Mouse (Mus musculus) intestine, embryonic 16.5 days (tissue): ENCODE data around the gene Tas1r1. TPM values are rescaled to one million over a fixed set of nuclear protein-coding genes. Genes with fewer than 3 reads are reported as not detected.

Experiments
- ATAC-seq: fragments of 200-750 bp; cut with Nextera tagmentation; 2 replicates; pipeline ENCODE4 v1.8.0; 2017; ENCODE audit warnings: moderate TSS enrichment, moderate library complexity
- H3K27ac ChIP-seq: fragments of 300-500 bp; sonication (generic); 2 replicates; pipeline ENCODE4 v1.5.1; 2014; ENCODE audit warnings: mild to moderate bottlenecking, low read length
- H3K27me3 ChIP-seq: fragments of 300-500 bp; sonication (generic); replicated peaks from 2 replicates; pipeline ENCODE4 v1.6.1; 2014; ENCODE audit warnings: low read length, control low read depth, mixed read lengths; ENCODE audit not compliant: control insufficient read depth, insufficient read depth
- H3K36me3 ChIP-seq: fragments of 300-500 bp; sonication (generic); 2 replicates; pipeline ENCODE4 v1.6.1; 2014; ENCODE audit warnings: low read length, control low read depth; ENCODE audit not compliant: control insufficient read depth, insufficient read depth
- H3K4me1 ChIP-seq: fragments of 300-500 bp; sonication (generic); 2 replicates; pipeline ENCODE4 v1.6.1; 2014; ENCODE audit warnings: low read length, control low read depth, mixed read lengths; ENCODE audit not compliant: control insufficient read depth, insufficient read depth
- H3K4me2 ChIP-seq: fragments of 300-500 bp; sonication (generic); 2 replicates; pipeline ENCODE4 v1.6.1; 2014; ENCODE audit warnings: low read depth, low read length, control low read depth
- H3K4me3 ChIP-seq: fragments of 300-500 bp; sonication (generic); 2 replicates; pipeline ENCODE4 v1.5.1; 2014; ENCODE audit warnings: mild to moderate bottlenecking, low read length
- H3K9ac ChIP-seq: fragments of 300-500 bp; sonication (generic); 2 replicates; pipeline ENCODE4 v1.6.1; 2014; ENCODE audit warnings: low read depth, low read length
- H3K9me3 ChIP-seq: fragments of 300-500 bp; sonication (generic); 2 replicates; pipeline ENCODE4 v1.6.1; 2016; ENCODE audit warnings: low read length, control low read depth; ENCODE audit not compliant: control insufficient read depth
- WGBS: fragments of 180-500 bp; shearing (Covaris S2); extraction: QIAGEN DNeasy Blood & Tissue Kit; methylation state at CpG from one replicate; pipeline ENCODE4 v1.1.7; 2014; 5-methylcytosine and 5-hydroxymethylcytosine counted together
- polyA plus RNA-seq: library from polyadenylated mRNA; unstranded; fragments of >200 nt; fragmentation: Nextera tagmentation; extraction: Ambion mirVana; gene quantifications from 2 replicates; pipeline ENCODE4 v1.2.1, GENCODE M21; 2015

Tas1r1 gene
- polyA plus RNA-seq, result 0.20 and 0.21 TPM in 2 replicates

DNA sequence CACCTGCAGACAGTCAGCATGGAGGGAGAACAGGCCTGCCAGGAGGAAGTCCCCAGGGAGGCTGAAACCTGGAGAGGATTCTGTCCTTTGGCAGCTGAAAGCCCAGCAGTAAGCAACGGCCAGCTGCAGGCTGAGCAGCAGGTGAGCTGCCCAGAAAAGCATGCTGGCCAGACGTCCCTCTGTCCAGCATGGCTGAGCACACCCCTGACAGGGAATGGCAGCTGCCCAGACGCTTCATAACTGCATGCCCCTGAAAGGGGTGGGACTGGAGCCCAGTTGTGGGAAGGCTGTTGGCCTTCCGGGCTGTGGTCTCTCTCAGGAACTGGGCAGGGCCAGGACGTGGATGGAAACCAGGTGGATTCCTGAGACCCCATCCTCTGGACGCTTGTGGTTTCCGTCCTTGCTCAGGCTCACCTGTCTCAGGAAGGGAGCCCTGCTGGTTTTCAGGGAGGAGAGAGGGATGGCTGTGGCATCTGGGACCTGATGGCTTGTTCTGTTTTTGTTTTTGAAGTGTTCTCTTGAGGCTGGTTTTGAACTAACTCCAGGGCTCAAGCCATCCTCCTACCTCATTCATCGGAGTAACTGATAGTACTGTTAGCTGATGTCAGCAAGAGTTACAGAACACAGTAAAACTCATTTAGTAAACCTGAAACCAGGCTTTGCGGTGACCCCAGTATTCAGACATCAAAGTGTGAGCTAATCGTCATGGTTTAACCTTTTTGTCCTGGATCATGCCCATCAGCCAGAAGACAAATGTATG, at the start of gene Tas1r1:
TSS of gene Tas1r1 (minus strand) at position 344 of the 760 bp plus-strand sequence.
- peak within 1 kb of the TSS; percentile 90 for H3K4me2 ChIP-seq
- ATAC-seq, result no peak
- peak within 1 kb of the TSS; percentile 83 for H3K4me3 ChIP-seq
- H3K27me3 ChIP-seq, result no peaks in the 10 kb centered on the region
- peak within 1 kb of the TSS; percentile 89 for H3K9ac ChIP-seq
- H3K36me3 ChIP-seq, result peaks cover 17% of the 10 kb centered on the region
- H3K4me1 ChIP-seq, result peaks cover 9% of the 10 kb centered on the region
- no peak within 1 kb of the TSS for H3K27ac ChIP-seq
- 45% methylated on average over 10 of the region's 10 CpGs for WGBS
- H3K9me3 ChIP-seq, result no peaks in the 10 kb centered on the region

DNA sequence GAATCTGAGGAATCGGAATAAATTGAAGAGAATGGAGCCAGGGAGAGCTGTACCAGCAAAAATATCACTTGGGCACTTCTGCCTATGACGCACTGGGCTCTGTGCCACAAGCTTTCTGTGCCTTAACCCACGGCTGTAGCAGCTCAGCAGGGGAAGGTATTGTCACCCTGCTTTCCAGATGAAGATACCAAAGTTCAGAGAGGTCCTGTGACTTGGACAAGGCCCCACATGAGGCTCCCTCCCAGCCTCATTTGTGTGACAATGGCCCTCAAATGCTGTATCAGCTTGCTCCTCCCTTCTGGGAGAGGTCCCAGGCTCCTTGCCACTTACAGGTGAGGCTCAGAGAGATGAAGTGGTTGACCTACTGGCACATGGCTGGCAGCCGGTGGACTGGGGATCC, 49.8 kb upstream of the Tas1r1 start:
- Histone ChIP-seq H3K27ac (peak overlapping the region; percentile 28; the same call in 1 of the 2 replicates), H3K4me2 (peak overlapping the region; percentile 84), H3K9me3 (no peaks in the 10 kb centered on the region), H3K4me1 (peaks cover 25% of the 10 kb centered on the region), H3K4me3 (peak overlapping the region; percentile 86), H3K27me3 (no peaks in the 10 kb centered on the region), H3K36me3 (no peaks in the 10 kb centered on the region), H3K9ac (peak overlapping the region; percentile 90)
- ATAC-seq, result peak; percentile 11; the same call in 1 of the 2 replicates
- 45% methylated on average over 4 of the region's 4 CpGs for WGBS

DNA sequence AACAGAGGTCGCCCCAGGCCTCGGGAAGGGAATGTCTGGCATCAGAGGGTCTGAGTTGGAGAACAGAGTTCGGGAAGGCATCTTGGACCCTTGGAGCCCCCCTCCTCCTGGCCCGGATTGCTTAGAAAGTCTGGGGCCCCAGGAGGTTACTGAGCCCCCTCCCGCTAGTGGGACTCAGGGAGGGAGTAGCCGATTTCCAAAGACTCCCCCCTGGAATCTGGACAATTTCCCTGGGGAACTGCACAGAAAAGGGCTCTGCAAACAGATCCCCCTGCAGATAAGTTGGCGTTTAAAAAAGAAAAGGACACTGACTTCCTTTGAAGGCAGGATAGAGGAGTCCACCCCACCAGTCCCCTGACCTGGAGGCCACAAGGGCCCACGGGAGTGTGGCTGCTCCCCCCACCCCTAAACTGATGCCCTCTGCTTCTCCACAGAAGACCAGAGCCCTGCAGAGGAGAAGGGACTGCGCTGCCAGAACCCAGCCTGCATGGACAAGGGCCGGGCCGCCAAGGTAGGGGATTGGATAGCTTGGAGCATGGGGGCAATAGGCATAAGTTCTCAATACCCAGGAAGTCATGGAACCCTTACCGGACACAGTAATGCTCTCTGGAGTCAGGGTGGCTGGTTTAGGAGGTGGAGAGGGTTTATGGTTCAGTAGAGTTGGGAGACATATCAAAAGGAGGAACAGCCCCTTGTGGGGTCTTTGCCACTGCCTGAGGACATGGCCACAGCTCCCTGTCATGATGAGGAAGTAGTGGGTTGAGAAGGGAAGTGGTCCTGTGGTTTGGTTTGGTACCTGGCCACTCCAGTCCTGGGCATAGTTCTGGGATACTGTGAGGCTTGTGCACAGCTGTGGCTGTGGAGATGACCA, 49.1 kb upstream of the Tas1r1 start:
- peak overlapping the region; percentile 69; the same call in 1 of the 2 replicates for H3K27ac ChIP-seq
- no peaks in the 10 kb centered on the region for H3K9me3 ChIP-seq
- no peaks in the 10 kb centered on the region for H3K36me3 ChIP-seq
- H3K9ac ChIP-seq, result peak overlapping the region; percentile 90
- H3K4me2 ChIP-seq, result peak overlapping the region; percentile 84
- H3K4me1 ChIP-seq, result peaks cover 20% of the 10 kb centered on the region
- WGBS, result 10% methylated on average over 12 of the region's 12 CpGs
- peak; percentile 9; the same call in 1 of the 2 replicates for ATAC-seq
- peak overlapping the region; percentile 86 for H3K4me3 ChIP-seq
- no peaks in the 10 kb centered on the region for H3K27me3 ChIP-seq

DNA sequence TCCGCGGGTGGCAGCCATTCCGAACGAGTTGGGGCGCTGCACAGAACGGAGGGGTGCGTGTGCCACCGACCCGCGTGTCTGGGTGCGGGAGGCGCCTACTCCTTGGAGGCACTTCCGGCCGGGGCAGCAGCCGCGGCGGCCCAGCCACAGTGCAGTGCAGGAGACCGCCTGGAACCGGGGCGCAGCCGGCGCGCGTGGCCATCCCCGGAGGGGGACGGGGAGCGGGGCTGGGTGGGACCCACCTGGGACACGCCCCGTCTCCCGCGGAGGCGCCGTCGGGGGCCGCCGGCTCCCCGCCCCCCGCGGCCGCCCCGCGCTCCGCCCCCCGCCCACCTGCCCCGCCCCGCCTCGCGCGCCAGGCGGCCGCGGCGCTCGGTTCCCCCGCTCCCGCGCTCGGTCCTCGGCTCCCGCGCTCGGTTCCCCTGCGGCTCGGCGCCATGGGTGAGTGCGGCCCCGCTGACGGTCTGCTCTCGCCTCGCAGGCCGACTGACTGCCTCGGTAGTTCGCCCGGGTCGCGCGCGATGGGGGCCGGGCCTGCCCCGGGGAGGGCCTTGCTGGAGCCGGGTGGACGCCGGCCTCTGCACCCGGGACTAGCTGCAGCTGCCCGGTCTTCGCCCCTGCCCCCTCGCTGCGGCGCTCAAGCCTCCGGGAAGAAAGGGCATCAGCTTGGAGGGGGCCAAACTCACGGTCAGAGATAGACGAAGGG, 48.3 kb upstream of the Tas1r1 start:
- H3K27ac ChIP-seq, result peak overlapping the region; percentile 69
- H3K9me3 ChIP-seq, result no peaks in the 10 kb centered on the region
- H3K27me3 ChIP-seq, result no peaks in the 10 kb centered on the region
- H3K4me2 ChIP-seq, result peak overlapping the region; percentile 84
- peak; percentile 92 for ATAC-seq
- peak overlapping the region; percentile 90 for H3K9ac ChIP-seq
- peak overlapping the region; percentile 86 for H3K4me3 ChIP-seq
- peaks cover 16% of the 10 kb centered on the region for H3K4me1 ChIP-seq
- WGBS, result under 1% methylated on average over 57 of the region's 92 CpGs
- H3K36me3 ChIP-seq, result no peaks in the 10 kb centered on the region

DNA sequence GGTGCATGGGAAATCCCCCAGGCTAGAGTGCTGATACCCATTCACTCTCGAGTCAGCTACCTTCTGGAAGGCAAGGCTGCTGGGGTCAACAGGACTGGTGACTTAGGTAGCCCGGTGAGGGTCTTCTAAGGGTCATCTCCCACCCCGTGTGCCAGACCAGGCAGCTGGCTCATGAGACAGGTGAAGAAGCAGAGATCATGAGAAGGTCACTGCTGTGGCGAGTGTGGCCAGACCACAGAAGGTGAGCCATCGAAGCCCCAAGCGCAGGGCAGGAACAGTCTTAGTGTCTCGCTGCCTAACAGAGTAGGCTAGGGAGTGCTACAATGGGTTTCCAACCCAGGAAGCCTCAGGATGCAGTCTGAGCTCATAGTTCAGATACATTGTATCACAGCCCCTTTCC, 46.2 kb upstream of the Tas1r1 start:
- Histone ChIP-seq H3K9ac (no peak overlapping the region), H3K36me3 (no peaks in the 10 kb centered on the region), H3K4me2 (no peak overlapping the region), H3K9me3 (no peaks in the 10 kb centered on the region), H3K4me3 (no peak overlapping the region), H3K27ac (no peak overlapping the region), H3K4me1 (peaks cover 16% of the 10 kb centered on the region), H3K27me3 (no peaks in the 10 kb centered on the region)
- no peak for ATAC-seq
- 84% methylated on average over 7 of the region's 7 CpGs for WGBS

DNA sequence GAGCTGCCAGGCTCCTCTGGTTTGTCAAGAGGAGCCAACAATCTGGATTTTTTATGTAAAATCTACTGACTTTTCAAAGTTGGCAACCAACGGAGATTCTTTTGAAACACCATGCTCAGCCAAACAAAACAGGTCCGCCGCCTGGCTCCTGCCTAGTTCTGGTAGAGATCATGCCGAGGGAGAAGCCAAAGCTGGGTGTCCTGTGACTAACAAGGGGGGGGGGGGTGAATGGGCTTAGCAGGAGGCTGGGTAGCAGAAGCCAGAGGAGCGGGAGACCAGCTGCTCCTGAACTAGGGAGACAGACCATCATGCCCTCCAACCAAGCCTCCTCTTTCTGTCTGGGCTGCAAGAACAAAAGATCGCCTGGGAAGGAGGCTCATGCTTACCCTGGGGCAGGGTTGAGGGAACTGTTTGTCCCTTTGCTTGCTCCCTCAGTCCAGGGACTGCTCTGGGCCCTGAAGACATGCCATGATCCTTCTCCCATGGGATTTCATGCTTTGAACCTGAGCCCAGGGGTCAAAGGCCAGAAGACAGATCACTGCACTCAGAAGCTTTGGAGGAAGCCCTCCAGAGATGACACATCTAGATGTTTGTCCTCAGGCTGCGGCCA, 45.3 kb upstream of the Tas1r1 start:
- no peak overlapping the region for H3K4me2 ChIP-seq
- no peak overlapping the region for H3K27ac ChIP-seq
- no peak overlapping the region for H3K4me3 ChIP-seq
- H3K9ac ChIP-seq, result no peak overlapping the region
- no peaks in the 10 kb centered on the region for H3K9me3 ChIP-seq
- no peak for ATAC-seq
- WGBS, result 62% methylated on average over 7 of the region's 7 CpGs
- H3K27me3 ChIP-seq, result no peaks in the 10 kb centered on the region
- peaks cover 15% of the 10 kb centered on the region for H3K4me1 ChIP-seq
- no peaks in the 10 kb centered on the region for H3K36me3 ChIP-seq

DNA sequence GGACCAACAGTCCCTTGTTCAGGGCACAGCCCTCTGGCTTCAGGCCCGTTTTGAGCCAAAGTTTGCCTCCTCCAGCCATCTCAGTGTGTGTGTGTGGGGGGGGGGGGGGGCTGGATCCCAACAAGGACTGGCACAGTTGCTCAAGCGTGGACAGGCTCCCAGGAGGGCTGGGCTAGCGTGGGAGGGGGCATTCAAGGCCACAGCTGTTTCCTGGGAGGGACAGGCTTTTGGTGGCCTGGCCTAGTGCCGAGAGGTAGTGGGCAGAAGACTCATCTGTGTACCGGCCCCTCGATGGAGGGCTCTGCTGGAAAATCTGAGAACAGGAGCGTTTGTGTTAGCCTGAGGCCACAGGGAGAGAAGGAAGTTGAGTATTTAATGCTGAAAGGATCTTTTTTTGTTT, 41.6 kb upstream of the Tas1r1 start:
- ATAC-seq, result no peak
- Histone ChIP-seq H3K9ac (no peak overlapping the region), H3K4me2 (no peak overlapping the region), H3K27me3 (no peaks in the 10 kb centered on the region), H3K4me3 (no peak overlapping the region), H3K36me3 (no peaks in the 10 kb centered on the region), H3K4me1 (no peaks in the 10 kb centered on the region), H3K27ac (no peak overlapping the region), H3K9me3 (no peaks in the 10 kb centered on the region)
- 67% methylated on average over 7 of the region's 7 CpGs for WGBS

DNA sequence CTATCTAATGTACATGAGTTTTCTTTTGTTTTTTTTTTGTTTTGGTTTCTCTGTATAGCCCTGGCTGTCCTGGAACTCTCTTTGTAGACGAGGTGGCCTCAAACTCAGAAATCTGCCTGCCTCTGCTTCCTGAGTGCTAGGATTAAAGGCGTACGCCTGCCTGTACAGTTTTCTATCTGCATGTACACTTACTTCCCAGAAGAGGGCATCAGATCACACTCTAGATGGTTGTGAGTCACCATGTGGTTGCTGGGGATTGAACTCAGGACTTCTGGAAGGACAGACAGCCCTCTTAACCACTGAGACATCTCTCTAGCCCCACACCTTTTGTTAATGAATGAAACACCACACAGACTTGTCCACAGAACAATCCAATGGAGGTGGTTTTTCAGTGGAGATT, 40.9 kb upstream of the Tas1r1 start:
- Histone ChIP-seq H3K27ac (no peak overlapping the region), H3K36me3 (no peaks in the 10 kb centered on the region), H3K9me3 (no peaks in the 10 kb centered on the region), H3K4me2 (no peak overlapping the region), H3K4me1 (no peaks in the 10 kb centered on the region), H3K4me3 (no peak overlapping the region), H3K27me3 (no peaks in the 10 kb centered on the region), H3K9ac (no peak overlapping the region)
- WGBS, result 91% methylated on average over 3 of the region's 3 CpGs
- ATAC-seq, result no peak
